Mouse (Mus musculus) liver, embryonic 14.5 days (tissue): ENCODE data around the gene Hils1. TPM values are rescaled to one million over a fixed set of nuclear protein-coding genes. Genes with fewer than 3 reads are reported as not detected.
A peak's percentile ranks its signal among the peaks of the same experiment; 100 is the strongest.

Experiments used
- ATAC-seq: fragments of 200-750 bp; cut with Nextera tagmentation; 2 replicates; pipeline ENCODE4 v1.8.0; 2017; ENCODE audit warnings: moderate number of reproducible peaks, mild to moderate bottlenecking, moderate library complexity; ENCODE audit not compliant: insufficient read depth
- DNase-seq, 3 experiments: peaks; one replicate each; pipeline ENCODE4 v3.0.0-alpha.2; 2012 to 2013; ENCODE audit warnings: low read depth in 3 of 3, low spot score in 3 of 3
- H3K27ac ChIP-seq: fragments of 300-500 bp; sonication (generic); 2 replicates; pipeline ENCODE4 v1.5.1; 2014; ENCODE audit warnings: moderate library complexity, mild to moderate bottlenecking, control low read depth, inconsistent platforms
- H3K27me3 ChIP-seq: fragments of 300-500 bp; sonication (generic); 2 replicates; pipeline ENCODE4 v1.6.1; 2014; ENCODE audit warnings: mild to moderate bottlenecking, low read length, moderate library complexity; ENCODE audit not compliant: control insufficient read depth, insufficient read depth
- H3K36me3 ChIP-seq: fragments of 300-500 bp; sonication (generic); replicated peaks from 2 replicates; pipeline ENCODE4 v1.6.1; 2014; ENCODE audit warnings: low read depth; ENCODE audit not compliant: control insufficient read depth, insufficient read depth
- H3K4me1 ChIP-seq, 2 experiments: fragments of 200-500 bp in 1 of 2; fragments of 300-500 bp in 1 of 2; sonication (generic) in 1 of 2; replicated peaks; 2 replicates each; pipeline ENCODE4 v1.6.1; 2012 to 2014; ENCODE audit warnings: antibody characterized with exemption in 1 of 2, inconsistent platforms in 1 of 2, low read length in 1 of 2; ENCODE audit not compliant: control insufficient read depth in 2 of 2, insufficient read depth in 2 of 2
- H3K4me2 ChIP-seq: fragments of 300-500 bp; sonication (generic); 2 replicates; pipeline ENCODE4 v1.6.1; 2014; ENCODE audit warnings: low read depth, mild to moderate bottlenecking, control low read depth, moderate library complexity
- H3K4me3 ChIP-seq, 2 experiments: fragments of 200-500 bp in 1 of 2; fragments of 300-500 bp in 1 of 2; sonication (generic) in 1 of 2; 2 replicates each; pipeline ENCODE4 v1.5.1; 2012 to 2014; ENCODE audit warnings: low read depth in 2 of 2, low read length in 2 of 2, mild to moderate bottlenecking in 2 of 2, control low read depth in 1 of 2, inconsistent platforms in 1 of 2, moderate library complexity in 1 of 2; ENCODE audit not compliant: insufficient read depth in 1 of 2
- H3K9ac ChIP-seq: fragments of 300-500 bp; sonication (generic); replicated peaks from 2 replicates; pipeline ENCODE4 v1.6.1; 2014; ENCODE audit warnings: mild to moderate bottlenecking, control low read depth, moderate library complexity
- H3K9me3 ChIP-seq: fragments of 300-500 bp; sonication (generic); 2 replicates; pipeline ENCODE4 v1.6.1; 2016; ENCODE audit warnings: low read length, mixed read lengths; ENCODE audit not compliant: control insufficient read depth
- CTCF ChIP-seq: IDR thresholded peaks from 2 replicates; pipeline ENCODE4 v1.5.1; 2016; ENCODE audit warnings: antibody characterized with exemption, low read depth, control low read depth
- EP300 ChIP-seq: IDR thresholded peaks from 2 replicates; pipeline ENCODE4 v1.6.1; 2016; ENCODE audit warnings: antibody characterized with exemption, low read depth
- WGBS: fragments of 180-500 bp; shearing (Covaris S2); extraction: QIAGEN DNeasy Blood & Tissue Kit; methylation state at CpG from one replicate; pipeline ENCODE4 v1.1.7; 2014; ENCODE audit not compliant: insufficient replicate concordance; 5-methylcytosine and 5-hydroxymethylcytosine counted together
- polyA plus RNA-seq, 2 experiments: library from polyadenylated mRNA; depleted of rRNA in 1 of 2; stranded (reverse) in 1 of 2; unstranded in 1 of 2; fragments of >200 nt; fragmentation: Nextera tagmentation in 1 of 2; extraction: Ambion mirVana in 1 of 2; gene quantifications; 2 replicates each; pipeline versions ENCODE4 v1.2.1 to v1.2.3; 2012 to 2014

Gene Hils1
- polyA plus RNA-seq, 2 experiments, result not detected

GRCm38 (mm10) chr11:94996984-94997383 is 29.6 kb downstream of the Hils1 start:
- Histone ChIP-seq H3K4me2 (peak overlapping the region; percentile 71), H3K27ac (peak overlapping the region; percentile 80), H3K36me3 (peaks cover 28% of the 10 kb centered on the region), H3K4me1 (peaks cover 53 to 72% of the 10 kb centered on the region in 2 experiments), H3K27me3 (no peaks in the 10 kb centered on the region), H3K9me3 (no peaks in the 10 kb centered on the region), H3K9ac (peak overlapping the region; percentile 66), H3K4me3 (no peak overlapping the region; a peak in 1 of 4 replicates)
- WGBS, result 54% methylated on average over 6 of the region's 6 CpGs
- DNase-seq, result no peak
- ATAC-seq, result no peak
- no peak for TF ChIP-seq CTCF

DNA sequence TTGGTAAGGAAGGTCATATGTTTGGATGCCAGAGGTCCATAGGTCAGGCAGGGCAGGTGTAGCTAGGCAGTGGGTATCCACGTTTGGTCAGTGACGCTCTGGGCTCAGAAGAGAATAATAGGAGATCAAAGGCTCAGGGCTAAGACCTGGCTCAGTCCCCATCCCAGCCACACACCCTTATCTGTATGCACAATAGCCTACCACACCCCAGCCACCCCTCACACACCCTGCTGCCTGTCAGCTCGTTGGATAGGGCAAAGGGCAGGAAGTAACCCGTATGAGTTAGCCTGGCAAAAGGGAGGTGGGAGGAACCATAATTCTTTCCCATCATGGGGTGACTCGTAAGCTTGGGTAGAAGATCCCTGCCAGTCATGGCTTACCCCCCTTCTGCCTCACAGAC is 30.2 kb downstream of the Hils1 start:
- Histone ChIP-seq H3K4me2 (peak overlapping the region; percentile 71), H3K9me3 (no peaks in the 10 kb centered on the region), H3K27ac (peak overlapping the region; percentile 80), H3K4me3 (peak overlapping the region; percentile 29 to 47), H3K4me1 (peaks cover 53 to 72% of the 10 kb centered on the region in 2 experiments), H3K9ac (peak overlapping the region; percentile 66), H3K36me3 (peaks cover 34% of the 10 kb centered on the region), H3K27me3 (no peaks in the 10 kb centered on the region)
- ATAC-seq (peak; percentile 92), DNase-seq (peak; percentile 79 to 82 (median 81))
- WGBS, result 9% methylated on average over 5 of the region's 5 CpGs
- TF ChIP-seq CTCF (no peak), EP300 (peak; percentile 70)

DNA sequence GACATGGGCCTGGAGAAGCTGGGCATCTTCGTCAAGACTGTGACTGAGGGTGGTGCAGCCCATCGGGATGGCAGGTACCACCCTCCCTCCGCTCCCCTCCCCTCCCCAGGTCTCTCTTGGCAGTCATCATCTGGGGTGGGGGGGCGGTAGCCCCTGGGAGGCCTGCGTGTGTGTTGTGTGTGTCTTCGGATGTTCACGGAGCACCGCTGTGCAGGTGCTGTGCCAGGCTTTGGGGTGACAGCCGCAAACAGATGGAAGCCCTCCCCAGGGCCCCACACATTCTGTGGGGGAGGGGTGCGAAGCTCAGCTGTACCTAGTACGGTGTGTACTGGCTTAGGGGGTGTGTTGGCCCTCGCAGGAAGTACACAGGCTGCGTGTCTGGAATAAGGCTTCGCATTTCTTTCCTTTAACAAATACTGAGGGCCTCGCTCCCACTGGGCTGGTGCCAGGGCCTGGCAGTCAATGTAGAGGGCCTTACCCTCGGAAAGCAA is 30.7 kb downstream of the Hils1 start:
- H3K27ac ChIP-seq, result peak overlapping the region; percentile 57
- ATAC-seq, result peak; percentile 46
- peak overlapping the region; percentile 66 for H3K9ac ChIP-seq
- TF ChIP-seq CTCF (no peak), EP300 (no peak)
- WGBS, result 41% methylated on average over 15 of the region's 16 CpGs
- H3K4me3 ChIP-seq, result peak overlapping the region; percentile 29 to 47
- H3K27me3 ChIP-seq, result no peaks in the 10 kb centered on the region
- no peaks in the 10 kb centered on the region for H3K9me3 ChIP-seq
- DNase-seq, result no peak
- peaks cover 39% of the 10 kb centered on the region for H3K36me3 ChIP-seq
- H3K4me2 ChIP-seq, result peak overlapping the region; percentile 71
- H3K4me1 ChIP-seq, result peaks cover 53 to 71% of the 10 kb centered on the region in 2 experiments

GRCm38 (mm10) chr11:95000128-95000527 is 32.7 kb downstream of the Hils1 start:
- no peak for TF ChIP-seq CTCF
- DNase-seq (no peak), ATAC-seq (no peak)
- Histone ChIP-seq H3K4me2 (peak overlapping the region; percentile 71), H3K36me3 (peaks cover 36% of the 10 kb centered on the region), H3K27me3 (no peaks in the 10 kb centered on the region), H3K4me1 (peaks cover 37 to 57% of the 10 kb centered on the region in 2 experiments), H3K9me3 (no peaks in the 10 kb centered on the region), H3K9ac (no peak overlapping the region), H3K27ac (peak overlapping the region; percentile 7), H3K4me3 (no peak overlapping the region)
- WGBS, result 51% methylated on average over 8 of the region's 8 CpGs

DNA sequence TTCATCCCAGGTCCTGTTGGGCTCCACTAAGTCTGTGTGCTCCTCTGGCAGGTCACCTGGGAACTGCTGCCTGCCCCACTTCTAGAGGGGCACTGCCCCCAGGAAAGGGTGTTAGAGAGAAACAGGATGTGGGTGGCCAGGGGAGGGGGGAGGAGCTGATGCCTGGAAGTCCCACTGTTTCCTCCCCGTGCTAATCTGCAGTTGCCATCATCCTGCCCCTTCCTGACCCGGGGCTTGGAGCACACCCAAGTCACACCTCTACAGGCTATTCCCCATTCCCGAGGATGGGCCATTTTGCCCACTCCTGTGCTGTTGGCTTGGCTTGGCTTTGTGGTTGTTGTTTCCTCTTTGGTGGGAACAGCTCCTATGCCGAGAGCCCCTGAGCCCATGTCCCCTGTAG is 33.2 kb downstream of the Hils1 start:
- Histone ChIP-seq H3K27me3 (no peaks in the 10 kb centered on the region), H3K9me3 (no peaks in the 10 kb centered on the region), H3K27ac (peak overlapping the region; percentile 45), H3K9ac (peak overlapping the region; percentile 45), H3K4me2 (peak overlapping the region; percentile 54), H3K4me3 (no peak overlapping the region), H3K36me3 (peaks cover 39% of the 10 kb centered on the region), H3K4me1 (peaks cover 33 to 53% of the 10 kb centered on the region in 2 experiments)
- 8% methylated on average over 4 of the region's 4 CpGs for WGBS
- no peak for TF ChIP-seq CTCF
- no peak for TF ChIP-seq EP300
- no peak for DNase-seq
- no peak for ATAC-seq
